Mouse (Mus musculus): ENCODE data around the gene Gemin2.
A peak's percentile ranks its signal among the peaks of the same experiment; 100 is the strongest.

The Gemin2 gene

DNA sequence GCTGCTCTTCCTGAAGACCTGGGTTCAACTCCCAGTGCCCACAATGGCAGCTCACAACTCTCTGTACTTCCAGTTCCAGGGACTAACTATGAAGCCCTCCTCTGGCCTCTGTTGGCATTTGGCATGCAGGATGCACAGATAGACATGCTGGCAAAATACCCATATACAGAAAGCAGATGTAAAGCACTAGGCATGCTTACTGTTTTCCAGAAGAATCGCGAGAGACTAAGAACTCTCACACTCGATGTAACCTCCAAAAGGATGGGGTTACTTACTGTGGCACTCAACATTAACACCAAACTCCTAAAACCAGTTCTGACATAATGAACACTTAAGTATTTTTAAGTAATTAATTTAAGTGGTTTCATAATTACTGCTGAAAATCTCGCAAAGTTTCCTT lies 47.1 kb downstream of the Gemin2 start:
- no peak for DNase-seq

- DNase-seq: peak; percentile 77 to 80
Observed at GRCm38 (mm10) chr12:59060993-59061595, 47.9 kb downstream of the Gemin2 start, which contains the start of gene Trappc6b. Gene Trappc6b (minus strand): TSS chr12:59061472.

DNA sequence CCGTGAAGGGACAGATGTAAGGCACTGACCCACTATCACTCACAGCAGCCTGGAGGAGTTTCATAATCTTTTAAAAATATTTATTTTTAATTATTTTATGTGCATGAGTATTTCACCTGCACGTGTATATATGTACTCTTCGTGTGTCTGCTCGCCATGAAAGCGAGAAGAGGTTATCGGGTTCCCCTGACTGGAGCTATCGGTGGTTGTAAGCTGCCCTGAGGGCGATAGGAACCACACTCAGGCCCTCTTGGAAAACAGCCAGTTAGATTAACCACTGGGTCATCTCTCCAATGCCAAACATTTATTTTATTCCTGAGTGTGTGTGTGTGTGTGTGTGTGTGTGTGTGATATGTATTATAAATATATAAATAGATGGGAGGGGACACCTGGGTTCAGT lies 51.6 kb downstream of the Gemin2 start:
- DNase-seq: no peak

- no peak for DNase-seq
Observed at GRCm38 (mm10) chr12:59065776-59066175, 52.6 kb downstream of the Gemin2 start.

DNA sequence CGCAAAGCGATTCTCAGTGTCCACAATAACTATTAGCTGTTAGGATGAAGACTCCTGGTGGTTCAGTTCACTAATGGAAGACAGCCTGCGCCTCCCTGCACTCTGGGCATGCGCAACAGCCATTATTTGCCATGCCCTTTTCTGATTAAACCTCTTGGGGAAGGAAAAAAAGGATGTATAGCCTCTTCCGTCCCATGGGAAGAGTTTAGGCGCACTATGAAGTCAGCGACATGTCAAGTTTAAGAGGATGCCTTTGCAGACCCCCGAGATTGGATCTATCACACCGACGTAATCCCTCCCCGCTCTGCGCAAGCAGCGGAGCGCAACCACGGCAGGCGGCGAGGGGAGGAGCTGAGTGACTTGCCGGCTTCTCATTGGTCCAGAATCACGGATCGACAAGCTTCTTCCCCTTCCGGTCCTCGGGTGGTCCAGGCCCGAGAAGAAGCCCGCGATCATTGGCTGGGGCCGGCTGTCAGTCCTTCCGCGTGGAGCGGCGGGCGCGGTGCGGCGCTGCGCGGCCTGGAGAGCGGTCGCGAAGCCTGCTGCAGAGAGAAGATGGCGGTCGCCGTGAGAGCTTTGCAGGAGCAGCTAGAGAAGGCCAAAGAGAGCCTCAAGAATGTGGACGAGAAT lies 53.4 kb downstream of the Gemin2 start, which contains the start of gene Pnn:
Gene Pnn (plus strand): TSS at position 437 of the 630 bp plus-strand sequence.
- DNase-seq: peak; percentile 96 to 99

DNA sequence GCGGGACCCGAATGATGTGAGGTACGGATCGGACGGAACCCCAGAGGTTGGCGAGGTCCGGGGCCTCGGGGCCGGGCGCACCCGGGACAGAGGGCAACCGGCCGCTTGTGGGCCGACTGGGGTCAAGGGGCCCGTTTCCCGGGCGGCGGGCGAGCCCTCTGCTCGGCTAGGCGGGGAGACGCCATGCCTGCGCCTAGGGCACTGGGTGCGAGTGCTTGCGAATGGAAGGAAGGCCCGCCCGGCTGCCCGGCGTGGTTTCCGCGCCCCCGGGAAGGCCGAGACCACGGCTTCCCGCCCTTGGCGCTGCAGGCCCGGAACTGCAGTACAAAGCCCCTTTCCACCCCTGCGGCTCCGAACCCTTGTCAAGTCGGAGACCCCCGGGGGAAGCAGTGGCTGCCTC lies 53.9 kb downstream of the Gemin2 start:
- DNase-seq: no peak

GRCm38 (mm10) chr12:59068791-59069190 lies 55.6 kb downstream of the Gemin2 start:
- no peak for DNase-seq

DNA sequence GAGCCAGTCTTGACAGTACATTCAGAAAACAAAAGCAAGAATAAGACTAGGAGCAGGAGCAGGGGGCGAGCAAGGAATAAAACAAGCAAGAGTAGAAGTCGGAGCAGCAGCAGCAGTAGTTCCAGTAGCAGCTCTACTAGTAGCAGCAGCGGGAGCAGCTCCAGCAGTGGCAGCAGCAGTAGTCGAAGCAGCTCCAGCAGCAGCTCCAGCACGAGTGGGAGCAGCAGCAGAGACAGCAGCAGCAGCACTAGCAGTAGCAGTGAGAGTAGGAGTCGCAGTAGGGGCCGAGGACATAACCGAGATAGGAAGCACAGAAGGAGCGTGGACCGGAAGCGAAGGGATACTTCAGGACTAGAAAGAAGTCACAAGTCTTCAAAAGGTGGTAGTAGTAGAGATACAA lies 59.1 kb downstream of the Gemin2 start:
- no peak for DNase-seq

- no peak for DNase-seq
Observed at GRCm38 (mm10) chr12:59074052-59074451, 60.9 kb downstream of the Gemin2 start.

- DNase-seq: no peak
Observed at GRCm38 (mm10) chr12:59076996-59077395, 63.8 kb downstream of the Gemin2 start.

GRCm38 (mm10) chr12:59077883-59078282 lies 64.7 kb downstream of the Gemin2 start:
- DNase-seq: no peak
